Mouse (Mus musculus): ENCODE results near the gene Hoxa6.

DNA sequence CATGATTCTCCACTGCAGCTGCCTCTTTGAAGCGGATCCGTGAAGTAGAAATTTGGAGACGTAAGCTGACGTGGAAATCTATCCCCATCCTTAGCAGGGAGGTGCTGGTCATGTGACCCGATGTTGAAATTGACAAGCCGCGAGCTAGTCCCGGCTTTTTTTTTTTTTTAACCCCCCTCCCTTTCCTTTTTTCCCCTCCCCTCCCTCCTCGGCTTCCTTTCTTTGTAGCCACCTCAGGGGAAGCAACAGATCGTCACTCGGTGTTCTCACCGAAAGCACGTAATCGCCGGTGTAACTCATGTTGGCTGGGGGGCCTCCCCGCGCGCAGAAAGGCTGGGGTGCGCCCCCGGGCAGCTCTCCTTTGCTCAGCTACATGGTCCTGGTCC, 37.2 kb upstream of the Hoxa6 start, which contains the start of gene Hoxa11:
- TF ChIP-seq CTCF (IDR thresholded peaks at IDR 0.05; ENCODE audit: low read depth, low read length) (no peak), POLR2A (IDR thresholded peaks at IDR 0.05; ENCODE audit: insufficient read depth, low read length) (no peak)

Data from ES-Bruce4 (cell line).